Mouse (Mus musculus): Measurements from ENCODE around the gene Ripor1.

DNA sequence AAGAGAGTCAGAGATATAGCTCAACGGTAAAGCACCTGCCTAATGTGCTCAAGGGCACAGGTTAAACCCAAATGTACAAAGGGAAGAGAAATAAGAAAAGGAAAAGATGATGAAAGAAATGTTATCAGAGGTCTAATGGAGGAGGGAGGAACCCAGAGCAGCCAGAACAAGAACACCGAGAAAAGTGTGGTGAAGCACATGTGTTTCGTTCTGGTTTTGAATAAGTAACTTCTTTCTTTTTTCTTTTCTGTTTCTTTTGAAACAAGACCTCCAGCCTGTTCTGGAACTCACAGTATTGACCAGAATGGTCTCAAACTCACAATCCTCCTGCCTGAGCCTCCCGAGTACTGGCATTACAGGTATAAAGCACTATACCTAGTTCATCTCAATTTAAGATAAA, 24.3 kb downstream of the Ripor1 start:
- no peak for TF ChIP-seq POLR2A (IDR thresholded peaks at IDR 0.05; ENCODE audit: low read depth, low read length)
- no peak for TF ChIP-seq CTCF (IDR thresholded peaks at IDR 0.05; ENCODE audit: borderline replicate concordance, insufficient read depth, low read length)

Data from embryonic fibroblast, embryonic 13.5 days (primary cell).